Mouse (Mus musculus): ENCODE data around the gene D6Wsu163e. TPM values are rescaled to one million over a fixed set of nuclear protein-coding genes. Genes with fewer than 3 reads are reported as not detected.

The D6Wsu163e gene
- total and polyA plus RNA-seq, 3 experiments, result 18.7 to 42.0 (median 31.1) TPM

- Histone ChIP-seq H3K4me1 (ENCODE audit: control insufficient read depth in 1 of 2, insufficient read depth in 2 of 2) (0 out of 4 replicates have a peak, but pooled peaks cover 0 to 2% of the 10 kb centered on the region in 2 experiments), H3K9me3 (replicated peaks; ENCODE audit: low read length) (no peaks in the 10 kb centered on the region), H3K27ac (ENCODE audit: insufficient read depth, low read depth) (no peak within 1 kb of the TSS), H3K9ac (ENCODE audit: insufficient read depth, low read depth) (no peak within 1 kb of the TSS), H3K79me2 (replicated peaks; ENCODE audit: control insufficient read depth, extremely low read depth, insufficient read depth, poor library complexity, severe bottlenecking) (no peaks in the 10 kb centered on the region), H3K27me3 (replicated peaks) (no peaks in the 10 kb centered on the region), H3K36me3 (replicated peaks in 1 of 2; ENCODE audit: control insufficient read depth in 1 of 2, insufficient read depth in 1 of 2, low read length in 1 of 2) (peaks cover 37 to 54% of the 10 kb centered on the region in 2 experiments), H3K4me3 (replicated peaks in 1 of 3; ENCODE audit: low read depth in 2 of 3, low read length in 2 of 3, poor library complexity in 1 of 3) (no peak within 1 kb of the TSS), H3K4me2 (ENCODE audit: insufficient read depth, low read depth, poor library complexity, severe bottlenecking) (no peak within 1 kb of the TSS)
- DNase-seq (ENCODE audit: extremely low read depth), result no peak
- in situ Hi-C loops (cut with MboI; ENCODE audit: low pct_ligation_motif_present, low pct_unique_long_range_greater_than_20kb, low sequenced_read_pairs) (loop anchor here (10.0 kb wide), 1 partner anchor 106 kb away; no protein-coding TSS in a partner anchor), dilution Hi-C loops (cut with MboI; ENCODE audit: extremely low pct_ligation_motif_present, extremely low pct_unique_long_range_greater_than_20kb, low sequenced_read_pairs) (no loop called here)
- TF ChIP-seq ZMIZ1 (IDR thresholded peaks at IDR 0.05; ENCODE audit: low read depth, low read length) (no peak), KAT2A (IDR thresholded peaks at IDR 0.05; ENCODE audit: insufficient replicate concordance, low read length) (no peak), NELFE (IDR thresholded peaks at IDR 0.05; ENCODE audit: low read depth, low read length) (no peak), MEF2A (IDR thresholded peaks at IDR 0.05; ENCODE audit: borderline replicate concordance, low read depth, low read length) (no peak), HCFC1 (IDR thresholded peaks at IDR 0.05; ENCODE audit: low read depth, low read length) (no peak), POLR2AphosphoS2 (IDR thresholded peaks at IDR 0.05; ENCODE audit: low read depth, low read length) (no peak), RAD21 (IDR thresholded peaks at IDR 0.05; ENCODE audit: low read depth, low read length) (no peak)
These were observed 18.5 kb upstream of the D6Wsu163e start, which contains the start of gene Dyrk4 for GRCm38 (mm10) chr6:126921111-126921881. Dyrk4 (minus strand) TSS chr6:126921839.

DNA sequence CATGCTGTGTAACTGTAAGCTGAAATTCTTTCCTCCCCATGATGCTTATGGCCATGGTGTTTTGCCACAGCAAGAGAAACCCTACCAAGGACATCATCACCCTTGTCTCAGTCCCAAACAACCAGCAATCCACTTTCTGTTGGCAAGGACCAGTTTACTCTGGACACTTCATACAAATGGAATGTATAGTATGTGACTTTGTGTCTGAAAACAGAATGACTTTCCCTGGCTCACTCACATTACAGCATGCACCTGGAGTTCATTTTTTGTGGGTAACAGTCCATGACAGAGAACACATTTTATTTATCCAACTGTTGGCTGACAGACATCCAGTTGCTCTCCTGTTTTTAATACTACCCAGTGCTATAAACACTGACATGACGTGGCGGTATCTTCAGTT lies 6.9 kb upstream of the D6Wsu163e start:
- Histone ChIP-seq H3K27me3 (replicated peaks) (no peaks in the 10 kb centered on the region), H3K4me3 (replicated peaks in 1 of 3; ENCODE audit: low read depth in 2 of 3, low read length in 2 of 3, poor library complexity in 1 of 3) (no peak overlapping the region), H3K36me3 (replicated peaks in 1 of 2; ENCODE audit: control insufficient read depth in 1 of 2, insufficient read depth in 1 of 2, low read length in 1 of 2) (peaks cover 50 to 78% of the 10 kb centered on the region in 2 experiments), H3K9me3 (replicated peaks; ENCODE audit: low read length) (no peaks in the 10 kb centered on the region), H3K79me2 (replicated peaks; ENCODE audit: control insufficient read depth, extremely low read depth, insufficient read depth, poor library complexity, severe bottlenecking) (peaks cover 10% of the 10 kb centered on the region), H3K4me2 (ENCODE audit: insufficient read depth, low read depth, poor library complexity, severe bottlenecking) (no peak overlapping the region), H3K4me1 (ENCODE audit: control insufficient read depth in 1 of 2, insufficient read depth in 2 of 2) (peaks cover 3 to 20% of the 10 kb centered on the region in 2 experiments; a peak in 2 of 4 replicates), H3K27ac (ENCODE audit: insufficient read depth, low read depth) (no peak overlapping the region), H3K9ac (ENCODE audit: insufficient read depth, low read depth) (no peak overlapping the region)
- no peak for DNase-seq (ENCODE audit: extremely low read depth)
- in situ Hi-C loops (cut with MboI; ENCODE audit: low pct_ligation_motif_present, low pct_unique_long_range_greater_than_20kb, low sequenced_read_pairs) (no loop called here), dilution Hi-C loops (cut with MboI; ENCODE audit: extremely low pct_ligation_motif_present, extremely low pct_unique_long_range_greater_than_20kb, low sequenced_read_pairs) (no loop called here)
- no peak for TF ChIP-seq CHD2 (IDR thresholded peaks at IDR 0.05; ENCODE audit: low read length)
- no peak for TF ChIP-seq ZMIZ1 (IDR thresholded peaks at IDR 0.05; ENCODE audit: low read depth, low read length)
- no peak for TF ChIP-seq TCF12 (IDR thresholded peaks at IDR 0.05; ENCODE audit: low read depth, low read length)
- TF ChIP-seq GABPA (IDR thresholded peaks at IDR 0.05; ENCODE audit: insufficient replicate concordance, low read depth, low read length), result no peak
- no peak for TF ChIP-seq ETS1 (conservative IDR thresholded peaks at IDR 0.05; ENCODE audit: low read depth, low read length)
- no peak for TF ChIP-seq POLR2A (IDR thresholded peaks at IDR 0.05; ENCODE audit: low read depth, low read length)
- TF ChIP-seq SMC3 (IDR thresholded peaks at IDR 0.05; ENCODE audit: low read depth, low read length), result no peak
- TF ChIP-seq SIN3A (IDR thresholded peaks at IDR 0.05; ENCODE audit: low read length), result no peak
- TF ChIP-seq MEF2A (IDR thresholded peaks at IDR 0.05; ENCODE audit: borderline replicate concordance, low read depth, low read length), result no peak
- no peak for TF ChIP-seq UBTF (IDR thresholded peaks at IDR 0.05; ENCODE audit: low read depth, low read length)
- TF ChIP-seq MYC (IDR thresholded peaks at IDR 0.05; ENCODE audit: low read depth, low read length), result no peak
- TF ChIP-seq POLR2AphosphoS2 (IDR thresholded peaks at IDR 0.05; ENCODE audit: low read depth, low read length), result no peak
- TF ChIP-seq ZKSCAN1 (IDR thresholded peaks at IDR 0.05; ENCODE audit: borderline replicate concordance, low read depth, low read length), result no peak
- TF ChIP-seq MAX (IDR thresholded peaks at IDR 0.05; ENCODE audit: low read length), result no peak
- no peak for TF ChIP-seq TBP (conservative IDR thresholded peaks at IDR 0.05; ENCODE audit: low read depth, low read length)
- no peak for TF ChIP-seq ZNF384 (IDR thresholded peaks at IDR 0.05; ENCODE audit: low read depth, low read length)
